ENCODE assay signal across 14 mouse cellular contexts in genomic region chr10:59489411-59489810, GRCm38 (mm10).
"Had no signal": no experiment of that assay in that cellular context is flagged by ENCODE, and none has a peak within 500 bp of the region (broad histone marks: within the 10 kb centered on the region; RNA-seq: fewer than 3 reads in every experiment).

No protein-coding gene starts in this region.

- H3K9ac ChIP-seq: kidney, embryonic 15.5 days; liver, embryonic 15.5 days; midbrain, embryonic 15.5 days; neural tube, embryonic 12.5 days; stomach, embryonic 15.5 days had no signal

- H3K9me3 ChIP-seq: limb, embryonic 10.5 days; liver, embryonic 15.5 days; midbrain, embryonic 15.5 days; stomach, embryonic 15.5 days had no signal

- H3K4me3 ChIP-seq: kidney, embryonic 15.5 days; left cerebral cortex, adult 2 months; limb, embryonic 10.5 days; liver, embryonic 15.5 days; midbrain, embryonic 15.5 days; neural tube, embryonic 12.5 days; stomach, embryonic 15.5 days had no signal

- ATAC-seq: lung, postnatal 0 days; midbrain, embryonic 15.5 days had no signal

- H3K36me3 ChIP-seq: liver, embryonic 15.5 days; midbrain, embryonic 15.5 days; neural tube, embryonic 12.5 days had no signal

- DNase-seq: kidney, adult 18-20 months; kidney, postnatal 25 days; lung, adult 2 months; lung, postnatal 36 days; right cerebral cortex, postnatal 4 days had no signal

- H3K4me1 ChIP-seq: kidney, embryonic 15.5 days; liver, embryonic 15.5 days; midbrain, embryonic 15.5 days; stomach, embryonic 15.5 days had no signal

- H3K4me2 ChIP-seq: kidney, embryonic 15.5 days; liver, embryonic 11.5 days; liver, embryonic 15.5 days; midbrain, embryonic 15.5 days; neural tube, embryonic 12.5 days; stomach, embryonic 15.5 days had no signal

- H3K27ac ChIP-seq: kidney, embryonic 15.5 days; left cerebral cortex, adult 2 months; limb, embryonic 10.5 days; liver, embryonic 15.5 days; midbrain, embryonic 15.5 days; neural tube, embryonic 12.5 days; stomach, embryonic 15.5 days had no signal

- H3K27me3 ChIP-seq: kidney, embryonic 15.5 days; liver, embryonic 15.5 days; midbrain, embryonic 15.5 days; neural tube, embryonic 12.5 days; stomach, embryonic 15.5 days had no signal
